Comparison of ENCODE assay signal across 8 mouse cellular contexts in genomic region chr5:100499831-100500304, GRCm38 (mm10). TPM values are rescaled to one million over a fixed set of nuclear protein-coding genes. Genes with fewer than 3 reads are reported as not detected.
DNase-seq lines count a peak whose midpoint lies in the region; ATAC-seq and TF ChIP-seq lines count a peak whose summit lies in the region.

No protein-coding gene starts in this region.

- under 1% methylated on average over 37 of the region's 41 CpGs for WGBS in intestine, embryonic 15.5 days
- under 1% methylated on average over 39 of the region's 41 CpGs for WGBS in liver, embryonic 11.5 days
- WGBS in stomach, postnatal 0 days, result under 1% methylated on average over 32 of the region's 41 CpGs

- no peaks in the 10 kb centered on the region for H3K9me3 ChIP-seq in intestine, embryonic 15.5 days
- no peaks in the 10 kb centered on the region for H3K9me3 ChIP-seq in liver, embryonic 11.5 days (ENCODE audit: control insufficient read depth, low read length)
- H3K9me3 ChIP-seq in stomach, postnatal 0 days (ENCODE audit: control insufficient read depth, low read length), result no peaks in the 10 kb centered on the region

- peak; percentile 24; the same call in 1 of the 2 replicates for TF ChIP-seq CTCF in stomach, postnatal 0 days (IDR thresholded peaks at IDR 0.05; ENCODE audit: low read depth)

- H3K27me3 ChIP-seq in intestine, embryonic 15.5 days (replicated peaks), result no peaks in the 10 kb centered on the region
- H3K27me3 ChIP-seq in liver, embryonic 11.5 days (replicated peaks; ENCODE audit: control insufficient read depth, insufficient read depth, low read length), result no peaks in the 10 kb centered on the region
- H3K27me3 ChIP-seq in stomach, postnatal 0 days (ENCODE audit: control insufficient read depth, insufficient read depth, low read length), result no peaks in the 10 kb centered on the region

- peak; percentile 11 to 13 for DNase-seq in lung, adult 18-20 months
- no peak for DNase-seq in lung, postnatal 14 days
- DNase-seq in cerebellum, adult 9-11 months, result peak; percentile 44
- peak; percentile 27 to 44 for DNase-seq in frontal cortex, postnatal 14 days (ENCODE audit: low spot score in 2 of 2)
- peak; percentile 68 for DNase-seq in liver, embryonic 11.5 days (ENCODE audit: low spot score)
- peak; percentile 62 for DNase-seq in naive thymus-derived CD4-positive, alpha-beta T cell, adult 2 months (ENCODE audit: low read depth)
- peak; percentile 67 for DNase-seq in stomach, postnatal 0 days (ENCODE audit: low spot score)

- ATAC-seq in intestine, embryonic 15.5 days, result peak; percentile 38
- peak; percentile 32 for ATAC-seq in liver, embryonic 11.5 days (replicated peaks; ENCODE audit: low FRiP score)
- ATAC-seq in stomach, postnatal 0 days (ENCODE audit: low FRiP score, low TSS enrichment), result 0 out of 2 replicates have a peak, but pooled peaks have one; percentile 27

- no peaks in the 10 kb centered on the region for H3K36me3 ChIP-seq in intestine, embryonic 15.5 days
- no peaks in the 10 kb centered on the region for H3K36me3 ChIP-seq in liver, embryonic 11.5 days (ENCODE audit: control insufficient read depth, insufficient read depth, low read length)
- no peaks in the 10 kb centered on the region for H3K36me3 ChIP-seq in stomach, postnatal 0 days (ENCODE audit: control insufficient read depth, insufficient read depth, low read length)

- peak overlapping the region; percentile 80 for H3K4me3 ChIP-seq in intestine, embryonic 15.5 days (replicated peaks)
- H3K4me3 ChIP-seq in liver, embryonic 11.5 days (ENCODE audit: low read depth, low read length), result peak overlapping the region; percentile 80
- H3K4me3 ChIP-seq in stomach, postnatal 0 days (ENCODE audit: low read depth, low read length), result peak overlapping the region; percentile 81

- H3K4me1 ChIP-seq in intestine, embryonic 15.5 days (replicated peaks), result peaks cover 10% of the 10 kb centered on the region; the same call in 1 of the 2 replicates
- H3K4me1 ChIP-seq in liver, embryonic 11.5 days (replicated peaks; ENCODE audit: control insufficient read depth, insufficient read depth, low read length), result peaks cover 20% of the 10 kb centered on the region
- H3K4me1 ChIP-seq in stomach, postnatal 0 days (replicated peaks; ENCODE audit: control insufficient read depth, insufficient read depth), result no peaks in the 10 kb centered on the region; the same call in 1 of the 2 replicates

- no peak for TF ChIP-seq EP300 in stomach, postnatal 0 days (optimal IDR thresholded peaks at IDR 0.05)

- peak overlapping the region; percentile 59 for H3K27ac ChIP-seq in intestine, embryonic 15.5 days
- peak overlapping the region; percentile 94 for H3K27ac ChIP-seq in liver, embryonic 11.5 days (ENCODE audit: low read depth, low read length)
- H3K27ac ChIP-seq in stomach, postnatal 0 days (replicated peaks), result peak overlapping the region; percentile 88

- peak overlapping the region; percentile 61 for H3K9ac ChIP-seq in intestine, embryonic 15.5 days
- H3K9ac ChIP-seq in liver, embryonic 11.5 days (ENCODE audit: low read depth, low read length), result peak overlapping the region; percentile 79
- H3K9ac ChIP-seq in stomach, postnatal 0 days (ENCODE audit: low read length), result peak overlapping the region; percentile 67

- peak overlapping the region; percentile 86 for H3K4me2 ChIP-seq in intestine, embryonic 15.5 days (replicated peaks)
- H3K4me2 ChIP-seq in liver, embryonic 11.5 days, result peak overlapping the region; percentile 92
- peak overlapping the region; percentile 95 for H3K4me2 ChIP-seq in stomach, postnatal 0 days (replicated peaks; ENCODE audit: low read depth)

RNA-seq across cellular contexts. Expression of gene Lin54, which starts 0.6 kb away (rescaled TPM):
- 12.0 and 13.1 TPM in 2 replicates for polyA plus RNA-seq in intestine, embryonic 15.5 days (2015; fragmentation: Nextera tagmentation; extraction: Ambion mirVana)
- polyA plus RNA-seq in liver, embryonic 11.5 days (2014; fragmentation: Nextera tagmentation; extraction: Ambion mirVana), result 16.2 and 17.3 TPM in 2 replicates
- 5.9 TPM in 2 replicates for polyA plus RNA-seq in stomach, postnatal 0 days (2015; fragmentation: Nextera tagmentation; extraction: Ambion mirVana)

RNA-seq across cellular contexts. Expression of gene Cops4, which starts 18.2 kb away (rescaled TPM):
- 164 and 170 TPM in 2 replicates for polyA plus RNA-seq in intestine, embryonic 15.5 days (2015; fragmentation: Nextera tagmentation; extraction: Ambion mirVana)
- polyA plus RNA-seq in liver, embryonic 11.5 days (2014; fragmentation: Nextera tagmentation; extraction: Ambion mirVana), result 166 and 176 TPM in 2 replicates
- 106 and 107 TPM in 2 replicates for polyA plus RNA-seq in stomach, postnatal 0 days (2015; fragmentation: Nextera tagmentation; extraction: Ambion mirVana)
